Mouse (Mus musculus) bone marrow, adult 2 months (tissue): ENCODE measurements at regions not wholly inside any gene's neighbourhood (a gene's known extent, or its start where the extent isn't known, plus 50 kb on each side); places are given as distances from the start of the nearest gene placed in this dataset.

Source experiments
- CTCF ChIP-seq: fragments of 200-500 bp; IDR thresholded peaks from 2 replicates; pipeline ENCODE4 v1.5.1; 2011; ENCODE audit warnings: low read length, control low read depth; ENCODE audit not compliant: control insufficient read depth, insufficient read depth
- POLR2A ChIP-seq: fragments of 200-500 bp; IDR thresholded peaks from 2 replicates; pipeline ENCODE4 v1.6.1; 2011; ENCODE audit warnings: low read depth, mild to moderate bottlenecking, control low read depth, low read length, borderline replicate concordance; ENCODE audit not compliant: control insufficient read depth

DNA sequence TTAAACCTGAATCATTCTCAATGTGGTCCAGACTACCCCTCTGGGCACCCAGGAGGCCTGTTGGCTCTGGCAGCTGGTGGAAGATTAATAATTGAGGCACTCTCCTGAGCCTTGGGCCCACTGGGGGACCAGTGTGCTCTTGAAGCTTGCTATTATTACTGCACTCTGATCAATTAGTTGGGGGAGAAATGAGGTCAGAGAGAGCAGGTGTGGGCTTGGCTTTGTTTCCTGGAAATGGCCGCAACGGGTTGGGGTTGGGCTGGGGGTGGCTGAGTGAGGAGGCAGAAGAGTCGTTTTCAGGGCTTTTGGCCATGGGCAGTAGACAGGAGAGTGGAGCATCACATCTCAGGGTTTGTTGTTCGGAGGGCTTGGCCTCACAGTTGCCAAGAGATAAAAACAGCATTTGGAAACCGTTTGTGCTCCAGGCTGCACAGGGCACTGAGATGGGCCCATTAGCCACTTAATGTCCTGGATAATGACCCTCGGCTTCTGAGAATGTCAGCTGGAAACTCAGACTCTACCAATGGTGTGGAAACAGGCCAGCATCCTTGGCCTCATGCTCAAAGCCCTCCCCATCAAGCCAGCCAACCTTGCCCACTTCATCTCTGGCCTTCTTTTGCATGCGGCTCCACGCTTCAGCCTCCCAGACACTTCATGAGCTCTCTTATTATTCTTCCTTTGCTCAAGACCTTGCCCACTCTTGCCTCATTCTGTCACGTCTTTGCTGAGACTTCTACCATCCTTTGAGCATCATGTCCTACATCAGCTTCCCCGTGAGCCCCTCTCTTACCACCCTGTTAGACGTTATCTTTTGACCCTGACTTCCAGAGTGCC lies 118.1 kb downstream of the Dmrta2 start:
- TF ChIP-seq CTCF: no peak
- no peak for TF ChIP-seq POLR2A
